8 mouse cellular contexts compared by ENCODE assay signal in genomic region chr13:60012046-60012813, GRCm38 (mm10).
DNase-seq lines count a peak whose midpoint lies in the region; ATAC-seq lines count a peak whose summit lies in the region.

No protein-coding gene starts in this region.

- no peak overlapping the region for H3K4me3 ChIP-seq in kidney, embryonic 16.5 days (ENCODE audit: low read length)
- no peak overlapping the region for H3K4me3 ChIP-seq in embryonic facial prominence, embryonic 13.5 days

- ATAC-seq in kidney, embryonic 16.5 days (ENCODE audit: low FRiP score, low TSS enrichment) = peak; percentile 46
- no peak for ATAC-seq in embryonic facial prominence, embryonic 13.5 days (ENCODE audit: insufficient number of reproducible peaks, insufficient read depth, low FRiP score, low TSS enrichment, low read depth)

- DNase-seq in kidney, adult 18-20 months = no peak
- peak; percentile 73 for DNase-seq in heart, adult 8-10 months (ENCODE audit: low spot score)
- peak; percentile 55 for DNase-seq in lung, postnatal 10 days
- no peak for DNase-seq in embryo, embryonic 10.5 days (ENCODE audit: low spot score)
- DNase-seq in cerebellum, adult 9-10 months = no peak
- no peak for DNase-seq in frontal cortex, postnatal 10 days (ENCODE audit: low spot score in 2 of 2)

- H3K27me3 ChIP-seq in kidney, embryonic 16.5 days (ENCODE audit: insufficient read depth, low read length) = no peaks in the 10 kb centered on the region
- no peaks in the 10 kb centered on the region for H3K27me3 ChIP-seq in embryonic facial prominence, embryonic 13.5 days

- H3K4me1 ChIP-seq in kidney, embryonic 16.5 days (ENCODE audit: insufficient read depth, low read length) = peaks cover 21% of the 10 kb centered on the region
- peaks cover 52% of the 10 kb centered on the region for H3K4me1 ChIP-seq in embryonic facial prominence, embryonic 13.5 days

- no peaks in the 10 kb centered on the region for H3K36me3 ChIP-seq in kidney, embryonic 16.5 days (ENCODE audit: insufficient read depth, low read length)
- H3K36me3 ChIP-seq in embryonic facial prominence, embryonic 13.5 days = no peaks in the 10 kb centered on the region

- H3K9ac ChIP-seq in kidney, embryonic 16.5 days (replicated peaks; ENCODE audit: low read length) = no peak overlapping the region
- H3K9ac ChIP-seq in embryonic facial prominence, embryonic 13.5 days = no peak overlapping the region

- H3K9me3 ChIP-seq in kidney, embryonic 16.5 days (ENCODE audit: low read length) = no peaks in the 10 kb centered on the region
- H3K9me3 ChIP-seq in embryonic facial prominence, embryonic 13.5 days = no peaks in the 10 kb centered on the region

- no peak overlapping the region for H3K27ac ChIP-seq in kidney, embryonic 16.5 days (ENCODE audit: low read length)
- peak overlapping the region; percentile 64 for H3K27ac ChIP-seq in embryonic facial prominence, embryonic 13.5 days

- H3K4me2 ChIP-seq in kidney, embryonic 16.5 days (replicated peaks; ENCODE audit: low read depth, low read length) = no peak overlapping the region
- no peak overlapping the region; the same call in 1 of the 2 replicates for H3K4me2 ChIP-seq in embryonic facial prominence, embryonic 13.5 days

- WGBS in kidney, embryonic 16.5 days = 76% methylated on average over 16 of the region's 16 CpGs
- 42% methylated on average over 16 of the region's 16 CpGs for WGBS in embryonic facial prominence, embryonic 13.5 days

Comparison
In these comparisons a context has a peak if more than half of its experiments do, and no peak if none do; other contexts are left out.
1. DNase-seq: peak in heart, adult 8-10 months (single experiment) and lung, postnatal 10 days (single experiment); none in kidney, adult 18-20 months (single experiment), embryo, embryonic 10.5 days (single experiment), cerebellum, adult 9-10 months (single experiment) and frontal cortex, postnatal 10 days (0 of 2).